Mouse (Mus musculus) forebrain, embryonic 13.5 days (tissue): ENCODE measurements around the gene A930002H24Rik. TPM values are rescaled to one million over a fixed set of nuclear protein-coding genes. Genes with fewer than 3 reads are reported as not detected.

ENCODE experiments used
- ATAC-seq: fragments of 200-750 bp; cut with Nextera tagmentation; 2 replicates; pipeline ENCODE4 v1.8.0; 2017
- H3K27ac ChIP-seq: fragments of 300-500 bp; sonication (generic); 2 replicates; pipeline ENCODE4 v1.5.1; 2015; ENCODE audit warnings: inconsistent platforms, mild to moderate bottlenecking, moderate library complexity
- H3K27me3 ChIP-seq: fragments of 300-500 bp; sonication (generic); 2 replicates; pipeline ENCODE4 v1.6.1; 2015; ENCODE audit warnings: mild to moderate bottlenecking, inconsistent platforms
- H3K36me3 ChIP-seq: fragments of 300-500 bp; sonication (generic); 2 replicates; pipeline ENCODE4 v1.6.1; 2015; ENCODE audit warnings: mild to moderate bottlenecking, inconsistent platforms; ENCODE audit not compliant: poor library complexity, severe bottlenecking
- H3K4me1 ChIP-seq: fragments of 300-500 bp; sonication (generic); 2 replicates; pipeline ENCODE4 v1.6.1; 2015; ENCODE audit warnings: inconsistent platforms
- H3K4me2 ChIP-seq: fragments of 300-500 bp; sonication (generic); 2 replicates; pipeline ENCODE4 v1.6.1; 2015; ENCODE audit warnings: inconsistent platforms, mild to moderate bottlenecking, moderate library complexity
- H3K4me3 ChIP-seq: fragments of 300-500 bp; sonication (generic); 2 replicates; pipeline ENCODE4 v1.5.1; 2015; ENCODE audit warnings: mild to moderate bottlenecking, inconsistent platforms
- H3K9ac ChIP-seq: fragments of 300-500 bp; sonication (generic); 2 replicates; pipeline ENCODE4 v1.6.1; 2015; ENCODE audit warnings: mild to moderate bottlenecking, inconsistent platforms
- H3K9me3 ChIP-seq: fragments of 300-500 bp; sonication (generic); replicated peaks from 2 replicates; pipeline ENCODE4 v1.6.1; 2016; ENCODE audit warnings: inconsistent platforms
- WGBS: fragments of 180-500 bp; shearing (Covaris S2); methylation state at CpG from one replicate; pipeline ENCODE4 v1.1.7; 2015; 5-methylcytosine and 5-hydroxymethylcytosine counted together
- polyA plus RNA-seq: library from polyadenylated mRNA; unstranded; fragments of >200 nt; fragmentation: Nextera tagmentation; extraction: Ambion mirVana; gene quantifications from 2 replicates; pipeline ENCODE4 v1.2.1, GENCODE M21; 2015

The A930002H24Rik gene
- 2.7 and 3.0 TPM in 2 replicates for polyA plus RNA-seq

GRCm38 (mm10) chr17:63863647-63864149, at the start of gene A930002H24Rik:
TSS of gene A930002H24Rik (minus strand) at chr17:63863791.
- Histone ChIP-seq H3K9ac (peak within 1 kb of the TSS; percentile 89), H3K27me3 (no peaks in the 10 kb centered on the region; the same call in 1 of the 2 replicates), H3K4me3 (peak within 1 kb of the TSS; percentile 86), H3K4me2 (peak within 1 kb of the TSS; percentile 83), H3K27ac (peak within 1 kb of the TSS; percentile 76), H3K4me1 (peaks cover 4% of the 10 kb centered on the region; the same call in 1 of the 2 replicates), H3K36me3 (no peaks in the 10 kb centered on the region), H3K9me3 (no peaks in the 10 kb centered on the region)
- peak; percentile 100 for ATAC-seq
- under 1% methylated on average over 54 of the region's 55 CpGs for WGBS

- H3K9me3 ChIP-seq = no peaks in the 10 kb centered on the region
- no peak for ATAC-seq
- WGBS = 95% methylated on average over 4 of the region's 4 CpGs
- no peak overlapping the region for H3K4me2 ChIP-seq
- no peak overlapping the region for H3K27ac ChIP-seq
- no peaks in the 10 kb centered on the region for H3K27me3 ChIP-seq
- no peaks in the 10 kb centered on the region for H3K4me1 ChIP-seq
- no peak overlapping the region for H3K4me3 ChIP-seq
- no peak overlapping the region for H3K9ac ChIP-seq
- H3K36me3 ChIP-seq = no peaks in the 10 kb centered on the region
These were observed 45.7 kb upstream of the A930002H24Rik start for GRCm38 (mm10) chr17:63909297-63909696.

DNA sequence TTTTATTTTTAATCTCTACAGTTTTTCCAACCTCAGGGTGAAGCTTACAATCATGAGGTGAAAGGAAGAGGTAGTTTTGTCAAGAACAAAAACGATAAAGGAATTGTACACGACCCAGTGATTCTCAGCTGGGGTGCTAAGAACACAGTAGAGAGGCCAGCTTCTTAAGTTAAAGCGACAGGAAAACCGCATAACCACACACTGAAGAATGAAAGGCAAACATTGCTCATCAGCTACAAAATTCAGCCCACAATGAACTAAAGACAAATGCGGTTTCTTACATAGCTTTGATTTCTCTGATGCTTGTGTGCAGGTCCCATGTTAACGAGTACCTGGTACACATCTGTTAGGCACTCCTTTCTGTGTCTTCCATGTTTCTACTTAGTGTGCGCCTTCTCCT, 33.5 kb upstream of the A930002H24Rik start:
- no peak for ATAC-seq
- H3K4me3 ChIP-seq = no peak overlapping the region
- H3K27ac ChIP-seq = no peak overlapping the region
- H3K4me1 ChIP-seq = no peaks in the 10 kb centered on the region
- no peaks in the 10 kb centered on the region for H3K27me3 ChIP-seq
- H3K36me3 ChIP-seq = 0 out of 2 replicates have a peak, but pooled peaks cover 6% of the 10 kb centered on the region
- H3K9me3 ChIP-seq = no peaks in the 10 kb centered on the region
- no peak overlapping the region for H3K9ac ChIP-seq
- 63% methylated on average over 7 of the region's 7 CpGs for WGBS
- no peak overlapping the region for H3K4me2 ChIP-seq

DNA sequence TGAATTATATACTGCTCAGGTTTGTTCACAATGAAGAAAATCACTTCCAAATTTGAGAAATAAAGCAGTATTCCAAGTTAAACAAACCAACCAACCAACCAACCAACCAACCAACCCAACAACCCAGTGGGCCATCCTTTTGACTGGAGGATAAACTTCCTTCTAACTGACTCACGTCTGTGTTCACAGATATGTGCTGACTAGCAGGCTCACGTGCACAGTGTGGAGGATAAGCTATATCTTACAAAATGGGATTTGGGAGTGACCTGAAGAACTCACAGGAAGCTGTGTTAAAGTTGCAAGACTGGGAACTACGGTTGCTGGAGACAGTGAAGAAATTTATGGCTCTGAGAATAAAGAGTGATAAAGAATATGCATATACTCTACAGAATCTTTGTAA, 32.2 kb upstream of the A930002H24Rik start:
- no peaks in the 10 kb centered on the region for H3K4me1 ChIP-seq
- H3K9ac ChIP-seq = no peak overlapping the region
- no peak overlapping the region for H3K4me2 ChIP-seq
- 0 out of 2 replicates have a peak, but pooled peaks cover 6% of the 10 kb centered on the region for H3K36me3 ChIP-seq
- H3K9me3 ChIP-seq = no peaks in the 10 kb centered on the region
- H3K4me3 ChIP-seq = no peak overlapping the region
- WGBS = 85% methylated on average over 3 of the region's 3 CpGs
- no peak overlapping the region for H3K27ac ChIP-seq
- no peak for ATAC-seq
- H3K27me3 ChIP-seq = no peaks in the 10 kb centered on the region

DNA sequence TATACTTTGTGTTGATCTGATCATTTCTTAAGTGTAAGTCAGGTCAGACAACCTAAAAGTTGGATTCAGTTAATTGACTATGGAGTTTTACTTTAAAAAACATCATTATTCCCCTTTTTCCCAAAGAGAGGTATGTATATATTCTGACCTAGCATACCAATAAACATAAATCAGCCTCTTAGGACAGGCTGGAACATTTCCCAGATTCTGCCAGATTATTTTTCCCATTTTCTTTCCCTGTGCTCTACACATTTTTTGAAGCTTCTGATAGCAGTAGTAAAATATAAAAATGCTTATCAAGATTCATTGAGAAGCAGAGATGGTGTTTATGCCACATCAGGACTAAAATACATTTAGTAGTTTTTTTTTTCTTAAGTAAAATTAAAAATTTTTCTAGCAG, 27.0 kb upstream of the A930002H24Rik start:
- no peak for ATAC-seq
- Histone ChIP-seq H3K36me3 (no peaks in the 10 kb centered on the region), H3K4me1 (no peaks in the 10 kb centered on the region), H3K9me3 (no peaks in the 10 kb centered on the region), H3K4me3 (no peak overlapping the region), H3K4me2 (no peak overlapping the region), H3K9ac (no peak overlapping the region), H3K27ac (no peak overlapping the region), H3K27me3 (no peaks in the 10 kb centered on the region)

DNA sequence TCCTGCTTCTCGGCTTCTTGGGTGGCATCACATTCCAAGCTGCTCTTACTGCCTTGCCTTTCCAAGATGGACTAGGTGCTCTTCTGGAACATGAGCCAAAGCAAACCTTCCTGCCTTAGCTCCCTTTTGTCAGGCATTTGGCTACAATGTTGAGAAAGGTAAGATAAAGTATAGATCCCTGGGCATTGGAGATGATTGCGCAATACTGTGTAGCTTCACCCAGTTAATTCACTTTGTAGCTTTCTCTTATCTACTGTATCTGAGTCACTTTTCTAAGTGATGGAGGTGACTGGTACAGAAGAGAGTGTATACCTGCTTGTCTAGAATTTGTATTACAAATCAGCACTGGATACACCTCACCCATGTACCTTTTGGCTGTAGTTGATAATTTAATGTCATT, 23.4 kb upstream of the A930002H24Rik start:
- Histone ChIP-seq H3K27me3 (no peaks in the 10 kb centered on the region), H3K9me3 (no peaks in the 10 kb centered on the region), H3K27ac (no peak overlapping the region), H3K4me3 (no peak overlapping the region), H3K9ac (no peak overlapping the region), H3K4me2 (no peak overlapping the region), H3K36me3 (no peaks in the 10 kb centered on the region), H3K4me1 (no peaks in the 10 kb centered on the region)
- no peak for ATAC-seq
- WGBS = 96% methylated on average over 2 of the region's 2 CpGs

DNA sequence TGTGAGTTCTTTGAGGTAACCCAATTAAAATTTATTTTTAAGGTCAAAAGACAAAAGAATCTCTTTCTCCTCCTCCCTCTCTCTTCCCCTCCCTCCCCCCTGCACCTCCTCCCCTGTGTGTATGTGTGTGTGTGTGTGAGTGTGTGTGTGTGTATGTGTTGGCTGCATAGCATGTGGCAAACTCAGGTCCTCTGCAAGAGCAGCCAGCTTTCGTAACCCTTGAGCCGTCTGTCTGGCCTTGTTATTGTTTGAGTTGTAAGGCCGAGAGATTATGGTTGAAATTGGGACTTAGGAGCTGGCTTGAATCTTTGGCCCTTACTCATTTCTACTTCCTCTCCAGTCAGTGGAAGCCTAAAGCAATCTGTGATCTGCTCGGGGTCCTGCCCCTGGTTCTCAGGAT, 16.4 kb upstream of the A930002H24Rik start:
- no peak for ATAC-seq
- no peak overlapping the region for H3K4me3 ChIP-seq
- no peak overlapping the region for H3K9ac ChIP-seq
- H3K4me2 ChIP-seq = no peak overlapping the region
- H3K27ac ChIP-seq = no peak overlapping the region
- no peaks in the 10 kb centered on the region for H3K9me3 ChIP-seq
- H3K36me3 ChIP-seq = no peaks in the 10 kb centered on the region
- no peaks in the 10 kb centered on the region for H3K27me3 ChIP-seq
- 91% methylated on average over 4 of the region's 4 CpGs for WGBS
- H3K4me1 ChIP-seq = no peaks in the 10 kb centered on the region

GRCm38 (mm10) chr17:63878889-63879288, 15.3 kb upstream of the A930002H24Rik start:
- 84% methylated on average over 4 of the region's 4 CpGs for WGBS

DNA sequence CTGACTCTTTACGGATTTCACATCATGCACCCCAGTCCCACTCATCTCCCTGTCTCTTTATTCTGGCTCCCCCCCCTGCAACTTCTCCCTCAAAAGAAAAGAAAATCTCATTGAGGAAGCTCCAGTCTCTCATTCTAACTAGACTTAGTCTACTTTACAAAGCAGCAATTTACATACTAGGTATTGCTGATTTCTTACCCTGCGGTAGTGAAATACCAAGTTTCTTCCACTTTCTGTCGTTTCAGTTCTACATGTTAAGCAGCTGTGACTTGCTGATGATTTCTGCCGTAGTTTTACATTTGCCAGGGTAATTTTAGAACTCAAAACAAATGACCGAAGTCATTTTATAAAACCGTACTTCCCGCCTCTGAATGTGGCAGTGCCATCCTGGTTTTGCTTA, 8.2 kb upstream of the A930002H24Rik start:
- Histone ChIP-seq H3K27ac (no peak overlapping the region), H3K9ac (no peak overlapping the region), H3K9me3 (no peaks in the 10 kb centered on the region), H3K36me3 (no peaks in the 10 kb centered on the region), H3K4me3 (no peak overlapping the region), H3K4me2 (no peak overlapping the region), H3K27me3 (no peaks in the 10 kb centered on the region), H3K4me1 (no peaks in the 10 kb centered on the region)
- ATAC-seq = no peak
- 91% methylated on average over 7 of the region's 7 CpGs for WGBS

More at GRCm38 (mm10) chr17:63878889-63879288, 15.3 kb upstream of the A930002H24Rik start:
- Histone ChIP-seq H3K4me3 (no peak overlapping the region), H3K9ac (no peak overlapping the region), H3K4me1 (no peaks in the 10 kb centered on the region), H3K4me2 (no peak overlapping the region), H3K27me3 (no peaks in the 10 kb centered on the region), H3K27ac (no peak overlapping the region), H3K9me3 (no peaks in the 10 kb centered on the region), H3K36me3 (no peaks in the 10 kb centered on the region)
- no peak for ATAC-seq

DNA sequence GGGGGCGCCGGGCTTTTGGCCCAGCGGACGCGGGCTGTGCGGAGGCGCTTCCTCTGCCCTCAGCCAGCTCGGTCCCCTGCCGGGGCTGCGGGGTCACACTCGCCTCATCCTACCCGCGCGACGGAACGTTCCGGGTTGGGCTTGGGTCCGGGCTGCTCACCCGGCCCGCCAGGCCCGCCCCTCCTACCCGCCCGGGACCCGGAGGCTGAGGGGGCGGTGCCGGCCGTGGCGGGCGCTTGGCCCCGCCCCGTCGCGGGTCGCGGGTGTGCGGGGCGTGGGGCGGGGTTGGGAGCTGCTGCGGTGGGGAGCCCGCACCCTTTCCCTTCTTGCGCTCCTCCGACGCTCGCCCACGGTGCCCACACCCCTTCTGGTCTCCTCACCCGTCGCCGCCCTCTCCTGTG, 580 bp upstream of the A930002H24Rik start:
- peak overlapping the region; percentile 76 for H3K27ac ChIP-seq
- peak overlapping the region; percentile 86 for H3K4me3 ChIP-seq
- ATAC-seq = peak; percentile 77
- H3K9me3 ChIP-seq = no peaks in the 10 kb centered on the region
- H3K27me3 ChIP-seq = no peaks in the 10 kb centered on the region; the same call in 1 of the 2 replicates
- H3K36me3 ChIP-seq = no peaks in the 10 kb centered on the region
- under 1% methylated on average over 47 of the region's 48 CpGs for WGBS
- peak overlapping the region; percentile 83 for H3K4me2 ChIP-seq
- peaks cover 4% of the 10 kb centered on the region; the same call in 1 of the 2 replicates for H3K4me1 ChIP-seq
- peak overlapping the region; percentile 89 for H3K9ac ChIP-seq

- ATAC-seq = peak; percentile 46
- WGBS = 2% methylated on average over 41 of the region's 41 CpGs
- peaks cover 4% of the 10 kb centered on the region; the same call in 1 of the 2 replicates for H3K4me1 ChIP-seq
- no peaks in the 10 kb centered on the region for H3K36me3 ChIP-seq
- H3K27ac ChIP-seq = peak within 1 kb of the TSS; percentile 76
- peak within 1 kb of the TSS; percentile 89 for H3K9ac ChIP-seq
- peak within 1 kb of the TSS; percentile 86 for H3K4me3 ChIP-seq
- no peaks in the 10 kb centered on the region; the same call in 1 of the 2 replicates for H3K27me3 ChIP-seq
- H3K4me2 ChIP-seq = peak within 1 kb of the TSS; percentile 83
- no peaks in the 10 kb centered on the region for H3K9me3 ChIP-seq
These were observed 470 bp downstream of the A930002H24Rik start, which contains the start of gene Fer for GRCm38 (mm10) chr17:63863012-63863630. TSS of gene Fer (plus strand) at chr17:63863062.

DNA sequence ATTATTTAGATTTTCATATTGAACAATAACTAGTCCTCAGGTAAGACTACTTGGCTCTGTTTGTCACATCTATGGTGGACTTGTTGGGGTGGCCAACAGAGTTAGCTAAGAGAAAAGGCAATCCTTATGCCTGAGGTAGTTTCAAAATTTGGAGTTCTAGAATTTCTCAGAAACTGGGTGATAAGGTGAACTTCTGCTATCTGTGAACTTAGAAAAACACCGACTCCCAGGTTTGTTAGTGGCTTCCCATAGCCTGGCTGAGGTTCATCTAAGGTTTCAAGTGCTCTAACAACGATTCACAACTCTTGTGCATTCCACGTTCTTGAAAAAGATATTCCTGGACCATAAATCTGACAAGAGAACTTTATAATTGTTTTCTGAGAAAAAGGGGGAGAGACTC, 1.2 kb downstream of the A930002H24Rik start:
- H3K9ac ChIP-seq = no peak overlapping the region
- H3K27ac ChIP-seq = no peak overlapping the region
- no peaks in the 10 kb centered on the region for H3K36me3 ChIP-seq
- H3K4me3 ChIP-seq = no peak overlapping the region
- H3K27me3 ChIP-seq = no peaks in the 10 kb centered on the region; the same call in 1 of the 2 replicates
- H3K9me3 ChIP-seq = no peaks in the 10 kb centered on the region
- WGBS = 82% methylated on average over 3 of the region's 3 CpGs
- no peak for ATAC-seq
- no peak overlapping the region for H3K4me2 ChIP-seq
- peaks cover 4% of the 10 kb centered on the region; the same call in 1 of the 2 replicates for H3K4me1 ChIP-seq
